Mouse (Mus musculus) layer of hippocampus, postnatal 25 days (tissue): ENCODE results near the gene Mybpc2. TPM values are rescaled to one million over a fixed set of nuclear protein-coding genes. Genes with fewer than 3 reads are reported as not detected.

Source experiments
- DNase-seq, 2 experiments: peaks; one replicate each; pipeline ENCODE4 v3.0.0; 2022; ENCODE audit warnings: mixed read lengths in 2 of 2, low spot score in 1 of 2; ENCODE audit errors: extremely low spot score in 1 of 2
- total RNA-seq, 2 experiments: library from RNA; stranded (reverse); gene quantifications; 2 replicates each; pipeline ENCODE4 v1.2.3; 2021

Gene Mybpc2
- total RNA-seq, 2 experiments from 2014 or later: not detected

GRCm38 (mm10) chr7:44490281-44490680 is 34.2 kb downstream of the Mybpc2 start:
- DNase-seq: no peak

DNA sequence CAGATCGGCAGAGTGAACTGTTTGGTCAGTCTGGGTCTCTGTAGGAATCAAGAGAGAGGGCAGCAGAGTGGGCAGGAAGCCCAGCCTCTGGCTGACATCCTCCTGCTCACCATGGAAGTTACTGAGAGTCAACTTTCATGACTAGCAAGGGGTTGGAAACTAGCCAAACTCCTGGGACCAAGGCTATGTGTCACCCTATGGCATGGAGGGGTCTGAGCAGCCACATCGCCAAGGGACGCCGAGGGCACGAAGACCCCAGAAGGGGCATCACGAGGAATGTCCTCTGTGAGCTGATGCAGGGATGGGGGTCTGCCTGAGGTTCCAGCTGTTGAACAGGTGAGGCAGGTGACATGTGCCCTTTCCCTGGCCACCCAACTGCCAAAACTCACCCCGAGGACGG is 35.9 kb downstream of the Mybpc2 start:
- no peak for DNase-seq

- no peak for DNase-seq
These were observed 36.5 kb downstream of the Mybpc2 start for GRCm38 (mm10) chr7:44487936-44488335.

- DNase-seq: no peak
These were observed 37.4 kb downstream of the Mybpc2 start for GRCm38 (mm10) chr7:44486927-44487575.

GRCm38 (mm10) chr7:44485572-44486195 is 38.8 kb downstream of the Mybpc2 start:
- no peak for DNase-seq

- peak; percentile 74 to 90 for DNase-seq
These were observed 39.5 kb downstream of the Mybpc2 start for GRCm38 (mm10) chr7:44484841-44485571.

DNA sequence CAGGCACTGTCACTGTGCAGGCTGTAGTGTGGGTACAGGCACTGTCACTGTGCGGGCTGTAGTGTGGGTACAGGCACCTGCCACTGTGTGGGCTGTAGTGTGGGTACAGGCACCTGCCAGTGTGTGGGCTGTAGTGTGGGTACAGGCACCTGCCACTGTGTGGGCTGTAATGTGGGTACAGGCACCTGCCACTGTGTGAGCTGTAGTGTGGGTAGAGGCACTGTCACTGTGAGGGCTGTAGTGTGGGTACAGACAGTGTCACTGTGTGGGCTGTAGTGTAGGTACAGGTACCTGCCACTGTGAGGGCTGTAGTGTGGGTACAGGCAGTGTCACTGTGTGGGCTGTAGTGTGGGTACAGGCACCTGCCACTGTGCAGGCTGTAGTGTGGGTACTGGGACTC is 40.3 kb downstream of the Mybpc2 start:
- no peak for DNase-seq

- no peak for DNase-seq
These were observed 41.5 kb downstream of the Mybpc2 start for GRCm38 (mm10) chr7:44482836-44483435.

GRCm38 (mm10) chr7:44475046-44475614 is 49.3 kb downstream of the Mybpc2 start:
- DNase-seq: peak in 1 of 2 experiments; percentile 3

DNA sequence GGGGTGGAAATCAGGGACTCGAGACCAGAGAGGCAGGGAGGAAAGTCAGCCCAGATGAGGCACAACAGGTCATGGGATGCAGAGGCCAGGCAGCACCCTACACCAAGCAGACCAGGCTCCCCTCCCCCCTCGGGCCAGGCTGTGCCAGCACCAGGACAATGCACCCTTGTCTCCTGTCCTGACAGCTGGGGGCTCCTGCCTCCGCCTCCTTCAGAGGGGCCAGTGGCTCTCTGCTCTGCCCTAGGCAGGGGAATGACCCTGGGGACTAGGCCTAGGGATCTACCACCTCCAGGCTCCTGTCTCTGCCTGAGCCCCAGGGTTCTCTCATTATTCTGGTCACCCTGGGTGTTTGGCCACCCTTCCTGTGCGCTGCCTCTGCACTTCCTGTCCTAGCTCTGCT is 50.0 kb downstream of the Mybpc2 start:
- DNase-seq: peak in 1 of 2 experiments; percentile 65

DNA sequence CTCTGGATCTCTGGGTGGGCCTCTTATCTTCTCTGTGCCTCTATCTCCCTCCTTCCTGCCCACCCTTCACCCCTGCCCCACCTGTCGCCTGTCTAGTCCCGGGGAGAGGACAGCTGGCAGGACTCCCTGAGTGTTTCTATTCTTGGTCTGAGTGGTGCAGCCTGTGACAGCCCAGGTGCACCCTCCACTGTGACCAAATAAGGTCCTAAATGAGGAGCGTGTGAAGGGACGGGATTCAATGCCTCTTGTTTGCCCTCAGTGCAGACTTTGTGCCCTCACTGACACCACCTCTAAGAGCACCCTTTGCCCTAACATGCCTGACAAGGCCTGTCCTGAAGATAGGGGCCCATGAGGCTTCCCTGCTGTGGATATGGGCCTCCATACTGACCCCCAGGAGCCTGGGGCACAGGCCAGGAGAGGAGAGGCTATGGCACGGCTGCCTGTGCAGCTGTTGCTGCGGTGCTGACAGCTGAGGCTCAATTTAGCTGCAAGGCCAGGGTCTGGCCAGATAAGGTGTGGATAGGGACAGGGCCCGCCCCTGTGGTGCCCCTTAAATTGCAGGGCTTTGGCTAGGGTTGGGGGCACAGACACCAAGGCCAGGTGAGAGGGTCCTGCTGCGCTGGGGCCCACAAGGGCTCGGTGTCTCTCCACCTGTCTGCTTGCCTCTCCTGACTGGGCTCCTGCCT is 51.4 kb downstream of the Mybpc2 start:
- no peak for DNase-seq

- no peak for DNase-seq
These were observed 51.9 kb downstream of the Mybpc2 start for GRCm38 (mm10) chr7:44472558-44472885.

- DNase-seq: no peak
These were observed 52.4 kb downstream of the Mybpc2 start for GRCm38 (mm10) chr7:44471880-44472557.

DNA sequence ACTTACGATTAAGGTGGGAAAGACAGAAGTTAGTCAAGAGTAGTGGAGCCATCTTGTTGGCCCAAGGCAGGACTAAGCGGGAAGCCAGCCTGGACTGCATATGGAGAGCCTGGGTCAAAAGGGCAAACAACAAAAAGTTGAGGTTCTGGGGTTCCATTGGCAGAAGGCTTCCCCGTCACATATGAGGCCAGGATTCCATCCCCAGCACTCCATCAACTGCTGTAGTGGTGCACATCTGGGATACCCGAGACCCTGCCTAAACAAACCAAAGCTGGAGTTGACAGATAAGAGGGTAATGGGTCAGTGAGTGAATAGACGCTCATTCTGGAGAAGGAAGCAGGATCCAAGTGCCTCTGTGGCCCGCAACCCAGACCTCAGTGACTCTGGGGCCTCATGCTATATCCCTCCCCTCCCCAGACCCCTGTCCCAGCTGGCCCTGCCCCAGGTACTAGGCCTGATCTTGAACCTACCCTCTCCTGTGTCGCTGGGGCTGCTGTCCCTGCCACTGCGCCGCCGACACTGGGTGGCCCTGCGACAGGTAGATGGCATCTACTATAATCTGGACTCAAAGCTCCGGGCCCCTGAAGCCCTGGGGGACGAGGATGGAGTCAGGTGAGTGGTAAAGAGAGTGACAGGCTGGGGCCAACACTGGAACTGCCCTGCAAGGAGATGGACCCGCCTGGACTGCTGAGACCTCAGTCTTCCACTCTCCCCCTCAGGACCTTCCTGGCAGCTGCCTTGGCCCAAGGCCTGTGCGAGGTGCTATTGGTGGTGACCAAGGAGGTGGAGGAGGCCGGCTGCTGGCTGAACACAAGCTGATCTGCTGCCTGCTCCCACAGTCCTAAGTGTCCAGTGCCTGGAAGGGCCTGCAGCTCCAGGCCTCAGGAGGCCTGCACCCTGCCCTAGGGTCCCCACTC is 53.5 kb downstream of the Mybpc2 start:
- no peak for DNase-seq

DNA sequence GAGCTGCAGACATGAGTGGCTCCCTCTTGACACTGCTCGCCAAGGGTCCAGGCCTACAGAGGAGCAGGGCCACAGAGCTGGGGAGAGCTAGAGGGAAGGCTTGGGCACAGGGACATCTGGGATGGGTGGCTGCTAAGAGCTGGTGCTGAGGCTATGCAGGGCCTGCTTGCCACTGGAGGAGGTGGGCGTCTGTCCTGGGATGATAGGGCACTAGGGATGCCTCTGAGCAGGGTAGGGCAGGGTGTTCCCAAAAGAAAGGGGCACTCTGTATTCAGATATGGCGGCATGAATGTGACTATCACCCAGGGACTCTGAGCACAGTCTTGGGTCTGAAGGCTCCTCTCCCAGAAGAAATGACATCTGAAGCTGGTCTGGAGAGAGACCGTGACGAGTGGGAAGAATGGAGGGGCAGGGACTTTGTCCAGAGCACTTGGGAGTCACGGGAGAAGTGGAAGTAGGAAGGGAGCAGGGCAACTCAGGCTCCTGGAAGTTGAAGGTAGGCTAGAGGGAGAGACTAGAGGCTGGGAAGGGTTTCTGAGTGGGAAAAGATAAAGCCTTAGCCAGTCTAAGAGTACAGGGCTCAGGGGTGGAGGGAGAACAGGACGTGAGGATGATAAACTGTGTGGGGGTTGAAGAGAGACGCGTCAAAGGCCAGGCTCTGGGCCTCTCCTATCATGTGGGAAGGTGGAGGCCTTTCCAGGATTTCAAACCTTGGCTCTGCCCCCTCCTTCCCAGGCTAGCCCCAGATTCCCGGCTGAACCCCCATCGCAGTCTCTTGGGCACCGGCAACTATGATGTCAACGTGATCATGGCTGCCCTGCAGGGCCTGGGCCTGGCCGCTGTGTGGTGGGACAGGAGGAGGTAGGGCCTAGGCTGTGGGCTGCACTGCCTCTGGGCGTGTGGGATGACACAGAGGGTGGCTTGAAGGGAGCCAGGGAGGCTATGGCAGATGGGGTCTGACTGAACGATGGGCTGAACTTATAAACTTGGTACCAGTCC is 54.5 kb downstream of the Mybpc2 start:
- DNase-seq: no peak

GRCm38 (mm10) chr7:44468644-44469285 is 55.7 kb downstream of the Mybpc2 start:
- DNase-seq: no peak

- DNase-seq: peak; percentile 82 to 90
These were observed 56.5 kb downstream of the Mybpc2 start, which contains the start of gene Josd2 for GRCm38 (mm10) chr7:44467811-44468411. TSS of gene Josd2 (plus strand) at chr7:44467980.
